Mouse (Mus musculus) embryo, embryonic 10 days (tissue): ENCODE measurements around the gene Hoxd3.

Experiments
- DNase-seq: peaks from one replicate; pipeline ENCODE4 v3.0.0-alpha.2; 2015; ENCODE audit warnings: low spot score

Gene Hoxd3

GRCm38 (mm10) chr2:74692808-74693431 is 18.8 kb upstream of the Hoxd3 start:
- no peak for DNase-seq

GRCm38 (mm10) chr2:74693432-74693827 is 18.3 kb upstream of the Hoxd3 start:
- DNase-seq: no peak

GRCm38 (mm10) chr2:74694066-74694465 is 17.7 kb upstream of the Hoxd3 start:
- peak; percentile 85 for DNase-seq

- DNase-seq: no peak
Observed at GRCm38 (mm10) chr2:74695383-74695782, 16.3 kb upstream of the Hoxd3 start.

GRCm38 (mm10) chr2:74695813-74696430 is 15.8 kb upstream of the Hoxd3 start:
- DNase-seq: no peak

- peak; percentile 20 for DNase-seq
Observed at GRCm38 (mm10) chr2:74696442-74697335, 15.0 kb upstream of the Hoxd3 start.

GRCm38 (mm10) chr2:74697567-74698121 is 14.1 kb upstream of the Hoxd3 start, which contains the start of gene Hoxd9:
Hoxd9 (plus strand) TSS chr2:74697727.
- DNase-seq: peak; percentile 71

GRCm38 (mm10) chr2:74698201-74699052 is 13.3 kb upstream of the Hoxd3 start:
- peak; percentile 52 for DNase-seq

GRCm38 (mm10) chr2:74699053-74699430 is 12.7 kb upstream of the Hoxd3 start:
- DNase-seq: peak; percentile 35

- peak; percentile 33 for DNase-seq
Observed at GRCm38 (mm10) chr2:74699664-74700545, 11.8 kb upstream of the Hoxd3 start.

- peak; percentile 65 for DNase-seq
Observed at GRCm38 (mm10) chr2:74700546-74701112, 11.1 kb upstream of the Hoxd3 start.

GRCm38 (mm10) chr2:74701949-74702819 is 9.5 kb upstream of the Hoxd3 start:
- DNase-seq: peak; percentile 90

- DNase-seq: no peak
Observed at GRCm38 (mm10) chr2:74702820-74703219, 8.9 kb upstream of the Hoxd3 start.

GRCm38 (mm10) chr2:74703317-74703716 is 8.4 kb upstream of the Hoxd3 start:
- no peak for DNase-seq

- DNase-seq: peak; percentile 49
Observed at GRCm38 (mm10) chr2:74703720-74704392, 7.9 kb upstream of the Hoxd3 start.

- peak; percentile 76 for DNase-seq
Observed at GRCm38 (mm10) chr2:74704393-74704998, 7.2 kb upstream of the Hoxd3 start, which contains the start of gene Hoxd8. Hoxd8 (plus strand) TSS chr2:74704615.

GRCm38 (mm10) chr2:74704999-74705466 is 6.7 kb upstream of the Hoxd3 start:
- peak; percentile 27 for DNase-seq
